Mouse (Mus musculus) CH12.LX (cell line): ENCODE results near the gene Zeb2.

Experiments
- CHD2 ChIP-seq: IDR thresholded peaks from 2 replicates; pipeline ENCODE4 v1.6.1; 2011; ENCODE audit warnings: low read length, improper control_type of control experiment
- CTCF ChIP-seq, 2 experiments: IDR thresholded peaks in 1 of 2; conservative IDR thresholded peaks in 1 of 2; 2 replicates each; pipeline ENCODE4 v1.5.1; 2011 to 2012; ENCODE audit warnings: low read depth in 2 of 2, low read length in 2 of 2, improper control_type of control experiment in 1 of 2, inconsistent platforms in 1 of 2, mild to moderate bottlenecking in 1 of 2, moderate library complexity in 1 of 2
- EP300 ChIP-seq: IDR thresholded peaks from 2 replicates; pipeline ENCODE4 v1.6.1; 2011; ENCODE audit warnings: low read length, improper control_type of control experiment
- MAFK ChIP-seq: IDR thresholded peaks from 2 replicates; pipeline ENCODE4 v1.6.1; 2011; ENCODE audit warnings: low read length, improper control_type of control experiment; ENCODE audit not compliant: insufficient replicate concordance
- POLR2A ChIP-seq: IDR thresholded peaks from 2 replicates; pipeline ENCODE4 v1.6.1; 2011; ENCODE audit warnings: low read depth, mild to moderate bottlenecking, improper control_type of control experiment, low read length
- POLR2AphosphoS2 ChIP-seq: IDR thresholded peaks from 2 replicates; pipeline ENCODE4 v1.6.1; 2011; ENCODE audit warnings: low read depth, low read length, improper control_type of control experiment
- SMC3 ChIP-seq: IDR thresholded peaks from 2 replicates; pipeline ENCODE4 v1.6.1; 2011; ENCODE audit warnings: low read depth, low read length, improper control_type of control experiment
- TBP ChIP-seq: conservative IDR thresholded peaks from 2 replicates; pipeline ENCODE4 v1.6.1; 2011; ENCODE audit warnings: low read depth, low read length, improper control_type of control experiment
- USF1 ChIP-seq: IDR thresholded peaks from 2 replicates; pipeline ENCODE4 v1.6.1; 2014; ENCODE audit warnings: low read depth, mild to moderate bottlenecking, inconsistent platforms, low read length, improper control_type of control experiment
- ZMIZ1 ChIP-seq: IDR thresholded peaks from 2 replicates; pipeline ENCODE4 v1.6.1; 2012; ENCODE audit warnings: low read depth, mild to moderate bottlenecking, inconsistent platforms, low read length, improper control_type of control experiment

DNA sequence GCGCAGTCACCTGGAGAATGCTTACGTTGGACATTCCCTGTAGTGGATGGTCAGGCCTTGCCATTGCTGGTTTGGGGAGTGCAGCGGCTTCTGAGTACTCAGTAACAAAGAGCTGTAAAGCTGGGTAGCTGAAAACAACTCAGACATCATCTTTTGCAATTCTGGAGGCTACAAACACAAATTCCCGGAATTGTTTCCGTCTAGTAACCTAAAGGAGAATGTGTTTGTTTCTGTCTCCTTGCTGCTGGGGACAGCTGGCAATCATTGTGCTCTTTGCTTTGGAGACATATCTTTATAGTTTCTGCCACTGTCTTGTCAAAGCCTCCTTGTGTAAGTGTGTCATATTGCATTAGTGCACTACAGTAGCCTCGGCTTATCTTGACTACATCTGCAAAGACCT, 139.2 kb downstream of the Zeb2 start:
- TF ChIP-seq POLR2A (no peak), SMC3 (no peak), CHD2 (no peak), CTCF (conservative IDR thresholded peaks at IDR 0.05 in 1 of 2, IDR thresholded peaks at IDR 0.05 in 1 of 2; ENCODE audit: low read depth in 2 of 2, low read length in 2 of 2) (no peak), EP300 (no peak), MAFK (no peak), POLR2AphosphoS2 (no peak), TBP (no peak), USF1 (no peak), ZMIZ1 (no peak)
